Mouse (Mus musculus) gastrocnemius, adult 8-10 months (tissue): Measurements from ENCODE around the gene Gna13. TPM values are rescaled to one million over a fixed set of nuclear protein-coding genes. Genes with fewer than 3 reads are reported as not detected.

Source experiments
- DNase-seq, 2 experiments: peaks; one replicate each; pipeline ENCODE4 v3.0.0; 2022; ENCODE audit warnings: low spot score in 2 of 2
- total RNA-seq, 4 experiments: library from RNA; stranded (reverse); gene quantifications; 2 replicates each; pipeline ENCODE4 v1.2.4; 2022

Gna13 gene
- total RNA-seq, 4 experiments from 2014 or later: 23.3 to 30.3 (median 28.4) TPM

- no peak for DNase-seq
Observed at GRCm38 (mm10) chr11:109349652-109350316, 12.8 kb upstream of the Gna13 start.

DNA sequence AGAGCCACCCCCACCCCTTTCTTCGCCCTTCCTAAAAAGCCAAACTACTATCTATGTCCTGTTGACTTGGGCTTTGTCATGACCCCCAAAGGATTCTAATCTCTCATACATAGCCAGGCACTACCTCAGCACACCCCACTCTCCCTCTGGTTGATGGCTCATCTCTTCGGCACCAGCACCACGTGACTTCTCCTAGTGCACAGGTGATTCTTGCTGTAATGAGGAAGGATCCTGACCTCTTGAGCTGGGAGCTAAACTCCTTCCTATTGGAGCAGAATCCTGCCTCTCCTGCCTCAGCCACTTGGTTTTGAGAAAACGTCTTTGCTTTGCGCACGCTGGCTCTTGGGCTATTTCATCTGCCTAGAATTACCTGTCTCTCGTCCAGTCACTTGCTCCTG lies 12.3 kb upstream of the Gna13 start:
- DNase-seq: no peak

DNA sequence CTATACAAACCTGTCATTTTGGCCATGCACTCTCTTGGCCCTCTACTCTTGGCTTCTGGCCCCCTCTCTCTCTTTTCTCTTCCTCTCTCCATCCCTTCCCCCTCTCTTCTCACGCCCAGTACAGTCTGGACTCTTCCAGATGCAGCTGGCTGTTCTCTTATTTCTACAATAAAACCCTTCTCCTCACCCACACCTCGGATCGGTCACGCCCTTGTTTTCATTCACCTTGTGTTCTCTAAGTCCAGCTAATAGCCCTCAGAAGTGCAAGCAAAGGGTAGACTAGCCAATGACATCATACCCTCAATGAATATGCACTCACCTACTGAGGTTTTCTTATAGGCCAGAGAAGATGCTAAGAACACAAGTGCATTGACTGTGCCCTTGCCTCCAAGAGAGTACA lies 11.1 kb upstream of the Gna13 start:
- no peak for DNase-seq

GRCm38 (mm10) chr11:109353391-109354235 lies 9.0 kb upstream of the Gna13 start:
- no peak for DNase-seq

GRCm38 (mm10) chr11:109354236-109354613 lies 8.4 kb upstream of the Gna13 start:
- no peak for DNase-seq

GRCm38 (mm10) chr11:109355771-109356388 lies 6.8 kb upstream of the Gna13 start:
- peak; percentile 43 to 68 for DNase-seq

- DNase-seq: no peak
Observed at GRCm38 (mm10) chr11:109357171-109357570, 5.5 kb upstream of the Gna13 start.

- no peak for DNase-seq
Observed at GRCm38 (mm10) chr11:109358549-109358948, 4.1 kb upstream of the Gna13 start.

GRCm38 (mm10) chr11:109359043-109359752 lies 3.4 kb upstream of the Gna13 start:
- DNase-seq: no peak

DNA sequence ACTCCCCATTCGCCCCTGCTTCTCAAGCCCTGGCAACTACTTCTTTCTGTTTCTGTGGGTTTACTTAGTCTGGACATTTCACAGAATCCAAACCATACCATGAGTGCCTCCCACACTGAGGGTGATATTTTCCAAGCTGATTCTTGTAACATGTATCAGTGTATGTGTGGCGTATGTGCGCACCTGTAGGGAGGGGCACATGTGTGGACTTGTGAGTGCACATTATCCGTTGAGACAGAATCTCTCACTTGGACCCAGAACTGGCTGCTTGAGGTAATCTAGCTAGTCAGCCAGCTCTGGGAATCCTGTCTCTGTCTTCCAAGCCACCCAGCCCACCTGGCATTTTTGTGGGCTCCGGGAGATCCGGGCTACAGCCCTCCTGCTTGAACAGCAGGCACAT lies 2.5 kb upstream of the Gna13 start:
- DNase-seq: no peak

DNA sequence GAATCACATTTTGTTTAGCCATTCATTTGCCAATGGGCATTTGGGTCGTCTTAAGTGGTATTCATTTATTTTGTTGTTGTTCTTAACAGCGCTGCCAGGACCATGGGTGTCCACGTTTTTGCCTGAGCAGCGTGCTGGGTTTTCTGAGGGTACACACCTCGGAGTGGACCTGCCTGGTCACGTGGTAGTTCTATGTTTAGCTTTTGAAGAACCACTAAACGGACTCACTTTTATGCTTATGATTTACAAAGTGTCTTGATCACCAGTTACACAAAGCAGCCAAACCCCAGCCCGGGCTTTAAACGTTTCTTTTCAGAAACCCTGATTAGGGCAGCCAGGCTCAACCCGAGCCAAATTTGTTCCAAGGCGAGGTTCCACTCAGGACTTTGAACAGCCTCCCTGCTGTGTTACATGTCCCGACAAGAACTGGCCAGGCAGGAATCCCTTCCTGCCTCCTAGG lies 2.0 kb upstream of the Gna13 start:
- no peak for DNase-seq

GRCm38 (mm10) chr11:109361241-109361630 lies 1.4 kb upstream of the Gna13 start:
- no peak for DNase-seq

- DNase-seq: peak; percentile 34 to 49
Observed at GRCm38 (mm10) chr11:109361631-109362462, 784 bp upstream of the Gna13 start.

- no peak for DNase-seq
Observed at GRCm38 (mm10) chr11:109363191-109364133, 831 bp downstream of the Gna13 start.

DNA sequence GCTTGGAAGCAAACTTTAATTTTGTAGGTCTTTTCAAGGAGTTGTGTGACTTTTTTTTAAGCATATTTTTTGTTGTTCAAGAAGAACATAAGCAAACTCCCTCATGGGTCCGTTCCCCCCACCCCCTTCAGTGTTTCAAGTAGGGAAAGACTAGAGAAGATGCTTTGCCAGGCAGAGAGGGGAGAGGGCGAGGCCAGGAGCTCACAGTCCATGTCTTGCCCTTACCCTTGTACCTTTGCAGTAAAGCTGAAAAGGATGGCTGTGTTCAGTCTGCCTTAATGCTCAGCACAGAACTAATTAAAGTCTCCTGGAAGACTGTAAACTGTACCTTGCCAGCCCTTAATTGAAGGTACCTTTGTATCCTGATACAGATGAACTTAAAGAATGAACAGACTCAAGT lies 1.7 kb downstream of the Gna13 start:
- no peak for DNase-seq

DNA sequence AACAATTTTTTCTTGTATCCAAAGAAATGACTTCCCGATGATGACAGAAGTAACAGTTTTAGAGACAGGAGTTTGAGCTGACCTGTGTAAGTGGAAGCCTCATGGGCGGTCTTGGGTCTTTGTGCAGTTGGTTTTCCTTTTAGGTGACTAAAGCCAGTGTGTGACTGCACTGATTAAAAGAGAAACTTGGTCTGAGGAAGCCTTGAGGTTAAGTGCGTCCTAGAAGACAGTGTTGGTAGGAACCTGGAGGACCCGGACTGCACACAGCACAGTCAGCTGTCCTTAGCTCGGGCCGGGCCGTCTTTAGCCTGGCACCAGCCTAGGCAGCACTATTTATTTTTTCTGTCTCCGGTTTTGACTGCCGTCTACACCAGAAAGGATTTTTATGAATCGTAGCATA lies 2.2 kb downstream of the Gna13 start:
- DNase-seq: no peak

GRCm38 (mm10) chr11:109365818-109366217 lies 3.2 kb downstream of the Gna13 start:
- DNase-seq: no peak

DNA sequence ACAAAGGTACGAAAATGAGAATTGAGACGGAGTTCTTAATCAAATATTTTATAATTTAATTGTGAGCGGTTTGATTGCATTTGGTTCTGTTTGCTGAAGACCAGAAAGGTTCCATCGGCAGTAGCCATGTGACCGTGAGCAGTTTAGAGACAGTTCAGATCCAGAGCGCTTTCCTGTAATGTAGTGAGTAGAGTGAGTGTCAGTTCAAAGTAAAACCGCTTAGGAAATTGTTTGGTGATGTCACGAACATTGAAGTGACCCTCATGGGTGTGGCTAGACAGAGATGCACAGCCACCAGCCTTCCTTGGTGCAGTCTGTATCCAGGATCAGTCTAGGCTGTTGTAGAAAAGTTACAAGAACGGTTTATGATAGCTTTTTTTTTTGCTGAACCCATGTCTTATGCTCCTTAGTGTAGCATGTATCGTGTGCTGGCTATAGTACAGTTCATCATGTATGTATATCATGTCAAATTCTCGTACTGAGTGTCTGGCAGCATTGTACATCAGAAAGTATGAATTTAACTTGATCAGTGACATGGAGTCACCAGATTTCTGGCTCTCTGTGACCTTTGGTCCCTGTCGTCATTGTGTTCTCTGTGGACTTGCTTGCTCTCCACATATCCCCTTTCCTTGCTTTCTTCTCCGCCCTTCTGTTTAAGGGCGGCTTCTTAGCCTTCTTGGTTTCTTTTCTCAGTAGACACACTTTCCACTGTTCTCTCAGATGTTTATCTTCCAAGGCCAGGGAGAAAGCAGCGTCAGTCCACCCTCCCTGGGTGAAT lies 4.4 kb downstream of the Gna13 start:
- no peak for DNase-seq
